Mouse (Mus musculus): Measurements from ENCODE around the gene Prame. TPM values are rescaled to one million over a fixed set of nuclear protein-coding genes. Genes with fewer than 3 reads are reported as not detected.
"Not testable (repeated sequence)": the region's sequence is repeated elsewhere in the genome, so short reads cannot be mapped to it uniquely, and the experiment has no call there.

The Prame gene
- polyA plus RNA-seq (2016; fragmentation: Nextera tagmentation; extraction: Ambion mirVana) = not detected in 2 replicates

GRCm38 (mm10) chrX:135627605-135628004, at the start of gene Prame:
Gene Prame (minus strand): TSS chrX:135627705.
- ATAC-seq (ENCODE audit: low FRiP score, low read depth) = no peak
- 88% methylated on average over 11 of the region's 11 CpGs for WGBS
- H3K9me3 ChIP-seq = no peaks in the 10 kb centered on the region

GRCm38 (mm10) chrX:135652173-135652772, 24.8 kb upstream of the Prame start:
- Histone ChIP-seq H3K4me1 (no peaks in the 10 kb centered on the region), H3K27ac (no peak overlapping the region), H3K9ac (no peak overlapping the region), H3K36me3 (no peaks in the 10 kb centered on the region), H3K9me3 (no peaks in the 10 kb centered on the region), H3K4me3 (no peak overlapping the region), H3K4me2 (replicated peaks) (no peak overlapping the region), H3K27me3 (replicated peaks) (no peaks in the 10 kb centered on the region)
- no peak for ATAC-seq (ENCODE audit: low FRiP score, low read depth)
- WGBS = 43% methylated on average over 9 of the region's 9 CpGs

More at GRCm38 (mm10) chrX:135627605-135628004, at the start of gene Prame:
- no peaks in the 10 kb centered on the region for H3K36me3 ChIP-seq
- H3K4me3 ChIP-seq = no peak within 1 kb of the TSS
- no peaks in the 10 kb centered on the region for H3K27me3 ChIP-seq (replicated peaks)
- H3K4me2 ChIP-seq (replicated peaks) = no peak within 1 kb of the TSS
- no peaks in the 10 kb centered on the region for H3K4me1 ChIP-seq
- no peak within 1 kb of the TSS for H3K27ac ChIP-seq
- H3K9ac ChIP-seq = no peak within 1 kb of the TSS

GRCm38 (mm10) chrX:135601298-135602029, 26.0 kb downstream of the Prame start:
- H3K9ac ChIP-seq; H3K9me3 ChIP-seq; H3K4me1 ChIP-seq; H3K27me3 ChIP-seq (replicated peaks); H3K4me3 ChIP-seq; H3K4me2 ChIP-seq (replicated peaks); ATAC-seq (ENCODE audit: low FRiP score, low read depth); H3K36me3 ChIP-seq; H3K27ac ChIP-seq: not testable (repeated sequence)
- WGBS = 66% methylated on average over 3 of the region's 3 CpGs

- H3K4me1 ChIP-seq = no peaks in the 10 kb centered on the region
- no peaks in the 10 kb centered on the region for H3K36me3 ChIP-seq
- H3K4me3 ChIP-seq = no peak within 1 kb of the TSS
- no peak within 1 kb of the TSS for H3K4me2 ChIP-seq (replicated peaks)
- no peak for ATAC-seq (ENCODE audit: low FRiP score, low read depth)
- H3K9me3 ChIP-seq = no peaks in the 10 kb centered on the region
- H3K27me3 ChIP-seq (replicated peaks) = no peaks in the 10 kb centered on the region
- WGBS = 92% methylated on average over 2 of the region's 2 CpGs
- H3K9ac ChIP-seq = no peak within 1 kb of the TSS
- H3K27ac ChIP-seq = no peak within 1 kb of the TSS
Measured at GRCm38 (mm10) chrX:135598677-135599076, 28.8 kb downstream of the Prame start, which contains the start of gene Nxf7. Gene Nxf7 (minus strand): TSS chrX:135598777.

- Histone ChIP-seq H3K9ac (no peak overlapping the region), H3K36me3 (no peaks in the 10 kb centered on the region), H3K4me2 (replicated peaks) (no peak overlapping the region), H3K9me3 (no peaks in the 10 kb centered on the region), H3K27me3 (replicated peaks) (no peaks in the 10 kb centered on the region), H3K4me1 (no peaks in the 10 kb centered on the region), H3K4me3 (no peak overlapping the region), H3K27ac (no peak overlapping the region)
- no peak for ATAC-seq (ENCODE audit: low FRiP score, low read depth)
- 93% methylated on average over 13 of the region's 13 CpGs for WGBS
Measured at GRCm38 (mm10) chrX:135598096-135598495, 29.4 kb downstream of the Prame start.

- ATAC-seq (ENCODE audit: low FRiP score, low read depth) = no peak
- H3K36me3 ChIP-seq = no peaks in the 10 kb centered on the region
- H3K9me3 ChIP-seq = no peaks in the 10 kb centered on the region
- no peak overlapping the region for H3K4me3 ChIP-seq
- 97% methylated on average over 1 of the region's 1 CpGs for WGBS
- H3K4me2 ChIP-seq (replicated peaks) = no peak overlapping the region
- no peak overlapping the region for H3K27ac ChIP-seq
- no peak overlapping the region for H3K9ac ChIP-seq
- no peaks in the 10 kb centered on the region for H3K27me3 ChIP-seq (replicated peaks)
- no peaks in the 10 kb centered on the region for H3K4me1 ChIP-seq
Measured at GRCm38 (mm10) chrX:135576412-135576811, 51.1 kb downstream of the Prame start.

GRCm38 (mm10) chrX:135574958-135575628, 52.4 kb downstream of the Prame start:
- not testable (repeated sequence) for H3K9ac ChIP-seq; H3K36me3 ChIP-seq; H3K27me3 ChIP-seq (replicated peaks); H3K4me3 ChIP-seq; H3K4me1 ChIP-seq; ATAC-seq (ENCODE audit: low FRiP score, low read depth); H3K9me3 ChIP-seq; H3K4me2 ChIP-seq (replicated peaks); H3K27ac ChIP-seq
- 75% methylated on average over 9 of the region's 9 CpGs for WGBS

- not testable (repeated sequence) for H3K27ac ChIP-seq; H3K9me3 ChIP-seq; H3K36me3 ChIP-seq; H3K4me3 ChIP-seq; H3K9ac ChIP-seq; H3K27me3 ChIP-seq (replicated peaks); H3K4me1 ChIP-seq; H3K4me2 ChIP-seq (replicated peaks); ATAC-seq (ENCODE audit: low FRiP score, low read depth)
- WGBS = 24% methylated on average over 8 of the region's 8 CpGs
Measured at GRCm38 (mm10) chrX:135574261-135574957, 53.1 kb downstream of the Prame start.

GRCm38 (mm10) chrX:135569467-135569866, 58.0 kb downstream of the Prame start:
- not testable (repeated sequence) for H3K4me3 ChIP-seq; H3K4me2 ChIP-seq (replicated peaks); H3K9me3 ChIP-seq; H3K4me1 ChIP-seq; H3K36me3 ChIP-seq; H3K27me3 ChIP-seq (replicated peaks); H3K9ac ChIP-seq; H3K27ac ChIP-seq
- ATAC-seq (ENCODE audit: low FRiP score, low read depth) = peak; percentile 63; the same call in 1 of the 2 replicates
- 60% methylated on average over 2 of the region's 2 CpGs for WGBS

GRCm38 (mm10) chrX:135564934-135565333, 62.6 kb downstream of the Prame start:
- H3K9me3 ChIP-seq; H3K4me2 ChIP-seq (replicated peaks); H3K27me3 ChIP-seq (replicated peaks); H3K4me1 ChIP-seq; H3K4me3 ChIP-seq; ATAC-seq (ENCODE audit: low FRiP score, low read depth); H3K9ac ChIP-seq; H3K36me3 ChIP-seq; H3K27ac ChIP-seq: not testable (repeated sequence)
- WGBS = 57% methylated on average over 4 of the region's 4 CpGs
